Mouse (Mus musculus): ENCODE measurements around the gene Cbr2.

The Cbr2 gene

DNA sequence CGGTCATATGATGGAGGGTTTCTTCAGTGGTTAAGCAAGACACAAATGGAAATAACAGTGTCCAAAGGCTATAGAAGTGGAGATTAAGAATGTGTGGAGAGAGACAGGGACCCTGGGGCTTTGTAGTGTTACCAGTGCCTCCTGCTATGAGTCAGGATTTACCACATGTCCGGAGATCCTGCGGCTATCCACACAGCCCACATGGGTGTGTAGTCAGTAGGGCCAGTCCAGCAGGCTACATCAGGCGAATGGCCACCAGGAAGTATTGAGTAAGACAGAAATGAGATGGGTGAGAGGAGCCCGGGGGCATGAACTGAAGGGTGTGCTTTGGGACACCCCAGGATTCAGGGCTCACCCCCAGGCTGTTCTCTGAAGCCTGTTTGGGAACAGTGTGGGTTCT, 49.2 kb downstream of the Cbr2 start:
- DNase-seq (ENCODE audit: extremely low read depth, insufficient read length, low spot score) = peak; percentile 74

DNA sequence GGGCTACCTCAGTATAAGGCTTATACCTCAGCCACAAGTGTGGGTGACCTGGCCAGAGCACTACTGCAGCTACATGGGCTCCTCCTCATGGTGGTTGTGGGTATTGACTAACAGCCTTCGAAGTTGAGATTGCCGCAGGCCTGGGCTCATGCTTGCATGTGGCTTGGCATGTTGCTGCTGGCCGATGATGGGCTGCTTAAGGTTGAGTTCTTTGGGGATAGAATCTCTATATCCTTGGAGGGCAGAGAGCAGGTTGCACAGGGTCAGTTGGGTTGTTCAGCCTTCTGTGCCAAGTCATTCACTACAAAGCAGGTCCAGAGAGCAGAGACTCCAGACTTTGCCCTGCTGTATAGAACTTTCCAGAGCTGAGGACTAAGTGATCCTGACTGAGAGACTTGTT, 52.0 kb downstream of the Cbr2 start:
- no peak for DNase-seq (ENCODE audit: extremely low read depth, insufficient read length, low spot score)

All from 3134 (cell line).